Mouse (Mus musculus) CD4-positive naive resting alpha-beta T cell, adult 57 days (primary cell): ENCODE measurements around the gene Btla. TPM values are rescaled to one million over a fixed set of nuclear protein-coding genes. Genes with fewer than 3 reads are reported as not detected.

Source experiments
- total RNA-seq: library from RNA; stranded (reverse); gene quantifications from one replicate; pipeline ENCODE4 v1.2.4, GENCODE M21; 2023

The Btla gene
- total RNA-seq = 74.6 TPM

DNA sequence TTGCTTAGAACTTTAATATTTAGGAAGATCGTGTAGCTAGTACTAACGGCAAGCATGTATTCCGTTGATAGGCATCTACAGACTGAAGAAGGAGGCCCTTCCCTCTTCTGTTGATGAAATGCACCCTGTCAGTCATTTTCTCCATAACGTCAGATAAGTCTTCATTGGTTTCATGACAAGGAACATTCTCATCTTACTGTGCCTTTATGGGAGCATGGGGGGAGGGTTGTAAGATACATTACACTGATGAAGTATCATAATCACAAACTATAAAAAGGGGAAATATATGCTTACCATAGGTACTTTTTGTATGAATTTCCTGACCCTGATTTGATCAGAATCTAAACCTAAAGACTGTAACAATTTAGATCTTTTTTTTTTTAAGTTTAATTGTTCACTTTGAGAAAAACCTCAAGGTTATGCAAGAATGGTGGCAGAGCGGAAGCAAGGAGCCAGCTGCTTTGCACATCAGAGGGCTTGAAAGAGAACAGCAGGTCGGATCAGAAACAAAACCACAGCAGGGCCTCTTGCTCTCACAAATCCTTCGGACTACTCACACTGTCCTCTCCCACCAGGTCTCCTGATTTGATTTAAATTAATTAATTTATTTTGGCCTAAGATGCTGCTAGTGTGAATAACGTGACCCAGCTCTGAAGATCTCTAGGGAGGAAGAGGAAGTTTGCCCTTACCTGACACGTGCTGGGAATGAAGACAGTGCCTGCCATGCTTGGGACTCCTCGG, at the start of gene Btla:
TSS of gene Btla (plus strand) at position 668 of the 741 bp plus-strand sequence.

Other genes starting within 250 kb of the Btla start
- gene Ccdc80, start 130.9 kb upstream of the Btla start, total RNA-seq = 1.7 TPM
- gene Slc35a5, start 65.6 kb upstream of the Btla start, total RNA-seq = 26.9 TPM
- 51.1 TPM for gene Atg3, start 65.5 kb upstream of the Btla start, total RNA-seq
- 18.1 TPM for gene Cd200, start 184.7 kb downstream of the Btla start, total RNA-seq